Mouse (Mus musculus) fat pad, adult 2 months (tissue): ENCODE results near the gene Heg1.

Experiments
- DNase-seq: peaks from one replicate; pipeline ENCODE4 v3.0.0-alpha.2; 2011; ENCODE audit warnings: low read depth, low spot score; ENCODE audit errors: extremely low read depth

The Heg1 gene

GRCm38 (mm10) chr16:33684162-33684702, at the start of gene Heg1:
Gene Heg1 (plus strand): TSS chr16:33684370.
- no peak for DNase-seq

- no peak for DNase-seq
Observed at GRCm38 (mm10) chr16:33635836-33636595, 48.2 kb upstream of the Heg1 start.

GRCm38 (mm10) chr16:33641779-33642178, 42.4 kb upstream of the Heg1 start:
- DNase-seq = peak; percentile 16

- DNase-seq = no peak
Observed at GRCm38 (mm10) chr16:33653116-33653515, 31.1 kb upstream of the Heg1 start.

- DNase-seq = no peak
Observed at GRCm38 (mm10) chr16:33655443-33655842, 28.7 kb upstream of the Heg1 start.

- DNase-seq = no peak
Observed at GRCm38 (mm10) chr16:33657191-33657590, 27.0 kb upstream of the Heg1 start.

GRCm38 (mm10) chr16:33658121-33658520, 26.0 kb upstream of the Heg1 start:
- no peak for DNase-seq

GRCm38 (mm10) chr16:33659521-33659920, 24.6 kb upstream of the Heg1 start:
- no peak for DNase-seq

- DNase-seq = no peak
Observed at GRCm38 (mm10) chr16:33660125-33660524, 24.0 kb upstream of the Heg1 start.

GRCm38 (mm10) chr16:33662841-33663240, 21.3 kb upstream of the Heg1 start:
- DNase-seq = no peak

- no peak for DNase-seq
Observed at GRCm38 (mm10) chr16:33666226-33666625, 17.9 kb upstream of the Heg1 start.

- DNase-seq = no peak
Observed at GRCm38 (mm10) chr16:33666985-33667538, 17.1 kb upstream of the Heg1 start.

- no peak for DNase-seq
Observed at GRCm38 (mm10) chr16:33668448-33668847, 15.7 kb upstream of the Heg1 start.

- no peak for DNase-seq
Observed at GRCm38 (mm10) chr16:33669072-33669471, 15.1 kb upstream of the Heg1 start.

GRCm38 (mm10) chr16:33670340-33670739, 13.8 kb upstream of the Heg1 start:
- no peak for DNase-seq

GRCm38 (mm10) chr16:33670933-33671332, 13.2 kb upstream of the Heg1 start:
- no peak for DNase-seq

GRCm38 (mm10) chr16:33672188-33672587, 12.0 kb upstream of the Heg1 start:
- no peak for DNase-seq

GRCm38 (mm10) chr16:33672643-33673042, 11.5 kb upstream of the Heg1 start:
- DNase-seq = no peak

GRCm38 (mm10) chr16:33673530-33674109, 10.6 kb upstream of the Heg1 start:
- no peak for DNase-seq

- peak; percentile 80 for DNase-seq
Observed at GRCm38 (mm10) chr16:33675151-33675847, 8.9 kb upstream of the Heg1 start.

GRCm38 (mm10) chr16:33675848-33676184, 8.4 kb upstream of the Heg1 start:
- DNase-seq = no peak
